Mouse (Mus musculus) adrenal gland (tissue): ENCODE results near the gene Rbfox2.

Experiments used
- intact Hi-C: fragments of 180-260 bp; cut with DNase I; formaldehyde crosslinking; loops from one replicate; pipeline ENCODE4 v1.15.1; 2025
- long read RNA-seq, 2 experiments: library from polyadenylated mRNA; unstranded; transcript quantifications; one replicate each; pipeline ENCODE4 v2.0.0; 2020; ENCODE audit warnings: borderline replicate concordance in 1 of 2; ENCODE audit not compliant: insufficient replicate concordance in 1 of 2

The Rbfox2 gene
- long read RNA-seq, experiment 1, full-length matches to known transcripts: 1 of 10 reads
- long read RNA-seq, experiment 1, partial matches to known transcripts: 0 of 10 reads
- long read RNA-seq, experiment 1, other reads (novel, unspliced or antisense): 9 of 10 reads
- long read RNA-seq, experiment 2, partial matches to known transcripts: 2 of 11 reads
- long read RNA-seq, experiment 2, other reads (novel, unspliced or antisense): 8 of 11 reads

DNA sequence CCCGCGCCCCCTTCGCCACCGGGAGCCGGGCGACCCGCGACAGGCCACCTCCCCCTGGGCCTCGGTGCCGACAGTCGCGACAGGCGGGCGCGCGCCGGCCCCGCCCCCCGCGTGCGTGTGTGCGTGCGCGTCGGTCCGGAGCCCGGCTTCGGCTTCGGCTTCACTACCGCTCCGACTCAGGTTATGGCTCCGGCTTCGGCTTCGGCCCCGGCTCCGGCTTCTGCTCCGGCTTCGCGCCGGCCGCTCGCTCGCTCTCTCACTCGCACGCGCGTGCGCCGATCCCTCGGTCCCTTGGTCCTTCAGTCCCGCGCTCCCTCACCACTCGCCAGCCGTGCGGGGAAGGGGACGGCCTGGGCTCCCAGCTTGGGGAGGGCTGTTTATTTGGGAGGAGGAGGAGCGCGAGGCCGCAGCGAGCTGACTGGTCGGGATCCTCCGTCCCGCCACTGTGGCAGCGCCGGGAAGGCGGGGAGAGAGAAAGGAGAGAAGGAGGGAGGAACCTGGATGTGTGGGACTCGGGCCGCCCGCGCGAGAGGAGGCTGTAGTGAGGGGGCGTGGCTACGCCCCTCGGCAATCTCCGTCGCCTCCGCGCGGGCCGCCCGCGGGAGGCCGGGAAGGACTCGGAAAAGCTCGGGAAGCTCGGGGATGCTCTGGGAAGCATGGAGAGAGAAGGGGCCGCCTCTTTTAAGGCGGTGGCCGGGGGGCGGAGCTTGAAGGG lies at the start of gene Rbfox2:
Rbfox2 (minus strand) TSS at position 458 of the 715 bp plus-strand sequence.
- intact Hi-C loops: no loop called here

GRCm38 (mm10) chr15:77356248-77356810 lies 49.5 kb upstream of the Rbfox2 start:
- intact Hi-C loops: no loop called here

- intact Hi-C loops: no loop called here
These were observed 48.2 kb upstream of the Rbfox2 start for GRCm38 (mm10) chr15:77354848-77355551.

DNA sequence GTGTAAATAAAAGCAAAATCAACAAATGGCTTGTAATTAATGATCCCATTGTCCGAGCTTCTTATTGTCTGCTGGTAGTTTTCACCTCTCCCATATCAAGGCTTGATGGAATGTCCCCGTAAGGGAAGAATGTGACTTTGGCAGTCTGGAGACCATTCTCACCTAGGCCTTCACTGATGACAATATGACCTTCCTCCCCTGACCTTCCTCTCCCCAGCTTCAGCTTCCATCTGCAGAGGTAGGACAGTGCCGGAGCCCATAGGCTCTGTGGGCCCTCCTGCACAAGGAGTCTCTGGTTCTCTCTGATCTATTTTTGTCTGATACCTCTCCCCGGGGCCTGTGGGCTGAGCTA lies 47.7 kb upstream of the Rbfox2 start:
- intact Hi-C loops: no loop called here

GRCm38 (mm10) chr15:77353764-77354163 lies 47.0 kb upstream of the Rbfox2 start:
- intact Hi-C loops: no loop called here

DNA sequence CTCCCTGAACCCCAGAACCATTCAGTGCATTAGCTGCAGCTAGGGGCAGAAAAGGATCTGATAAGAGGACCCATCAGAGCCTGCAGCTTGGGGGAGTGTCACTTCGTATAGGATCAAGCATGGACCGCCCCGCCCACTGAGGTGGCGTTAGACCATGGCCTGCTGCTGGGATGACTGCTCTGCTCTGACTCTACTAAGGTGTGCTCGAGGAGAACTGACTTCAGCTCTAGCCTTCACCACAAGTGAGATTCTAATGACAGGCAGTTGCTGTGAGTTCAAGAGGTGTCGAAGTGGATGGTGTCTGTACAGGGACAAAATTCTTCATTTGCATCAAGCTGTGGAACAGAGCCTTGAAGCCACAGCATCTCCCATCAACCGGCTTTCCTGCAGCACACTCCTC lies 46.1 kb upstream of the Rbfox2 start:
- intact Hi-C loops: no loop called here

DNA sequence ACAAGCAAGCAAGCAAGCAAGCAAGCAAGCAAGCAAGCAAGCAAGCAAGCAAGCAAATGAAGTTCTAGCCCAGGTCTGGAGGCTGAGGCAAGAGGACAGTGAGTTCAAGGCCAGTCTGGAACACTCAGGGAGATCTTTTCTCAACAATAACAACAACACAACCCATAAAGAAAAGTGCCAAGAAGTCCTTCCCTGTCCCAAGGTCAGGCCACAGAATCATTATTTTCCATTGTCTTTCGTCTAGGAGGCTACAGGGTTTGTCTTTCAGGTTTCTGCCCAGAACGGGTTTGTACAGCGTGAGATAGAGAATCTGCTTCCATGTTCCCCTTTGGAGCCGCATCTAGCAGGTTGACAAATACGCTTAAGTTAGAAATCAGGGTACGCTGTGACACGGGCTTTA lies 43.3 kb upstream of the Rbfox2 start:
- intact Hi-C loops: no loop called here

GRCm38 (mm10) chr15:77348146-77348545 lies 41.3 kb upstream of the Rbfox2 start:
- intact Hi-C loops: no loop called here

GRCm38 (mm10) chr15:77344127-77345125 lies 37.6 kb upstream of the Rbfox2 start:
- intact Hi-C loops: no loop called here

DNA sequence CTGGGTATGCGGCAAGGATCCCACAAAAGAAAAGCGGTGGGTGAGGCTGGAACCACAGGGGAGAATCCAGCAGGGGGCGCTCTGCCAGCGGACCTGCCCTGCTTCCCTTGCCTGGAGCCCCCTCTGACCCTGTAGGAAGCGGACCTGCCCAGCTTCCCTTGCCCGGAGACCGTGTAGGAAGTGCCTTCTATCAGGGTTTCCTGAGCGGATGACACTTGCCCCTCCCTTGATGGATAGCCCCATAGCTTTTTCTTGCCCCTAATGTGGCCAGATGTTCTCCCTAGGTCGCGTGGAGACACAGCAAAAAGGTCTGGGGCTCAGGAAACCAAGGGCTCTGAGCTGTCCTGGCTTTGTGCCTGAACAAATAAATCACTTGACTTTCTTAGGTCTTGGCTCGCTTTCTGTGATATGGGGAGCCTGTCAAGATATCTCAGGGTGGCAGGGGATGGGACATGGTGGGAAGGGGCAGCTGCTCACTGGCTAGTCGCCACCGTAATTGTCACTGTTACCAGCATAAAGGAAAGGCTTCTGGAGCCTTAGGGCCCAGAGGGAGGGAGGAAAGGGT lies 36.8 kb upstream of the Rbfox2 start:
- intact Hi-C loops: no loop called here

DNA sequence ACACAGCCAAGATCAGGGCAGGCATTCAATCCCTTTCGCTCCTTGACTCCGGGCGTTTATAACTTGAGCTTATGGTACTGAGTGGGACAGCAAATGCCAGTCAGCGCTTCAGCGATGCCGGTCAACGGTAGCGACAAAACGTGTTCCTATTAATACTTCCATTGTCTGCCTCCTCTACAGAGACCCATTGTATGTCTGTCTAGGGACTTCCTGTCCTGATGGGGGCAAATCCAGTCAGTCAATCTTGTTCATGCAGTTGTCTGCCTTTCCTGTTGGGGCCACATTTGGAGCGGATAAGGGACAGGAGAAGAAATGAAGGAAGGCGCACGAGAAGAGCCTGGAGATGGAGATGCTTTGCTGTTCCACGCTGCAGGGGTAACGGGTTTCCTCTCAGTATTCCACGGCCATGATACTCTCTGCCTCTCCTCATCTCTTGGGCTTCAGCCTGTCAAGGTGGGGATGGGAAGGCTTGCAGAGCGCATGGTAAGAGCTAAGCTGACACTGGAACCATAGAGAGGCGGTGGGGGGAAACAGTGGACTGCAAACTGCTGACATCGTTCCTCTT lies 36.2 kb upstream of the Rbfox2 start:
- intact Hi-C loops: no loop called here

DNA sequence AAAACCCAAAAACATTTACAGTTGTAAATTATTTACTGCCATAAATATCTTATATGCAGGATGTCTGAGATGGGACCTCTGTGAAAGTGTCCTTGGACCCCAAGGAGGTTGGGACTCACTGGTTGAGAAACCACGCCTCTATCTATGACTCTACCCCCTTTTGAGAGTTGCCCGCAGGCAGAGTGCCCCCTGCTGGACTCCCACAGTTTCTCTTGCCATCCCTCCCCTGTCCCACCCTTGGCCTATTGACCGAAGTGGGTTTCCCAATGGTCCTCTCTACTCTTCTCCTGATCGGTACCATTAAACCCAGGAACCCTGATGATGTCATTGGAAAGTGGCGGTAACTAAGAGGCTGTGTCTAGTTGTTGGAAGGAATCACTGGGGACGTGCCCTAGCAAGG lies 35.2 kb upstream of the Rbfox2 start:
- intact Hi-C loops: no loop called here

DNA sequence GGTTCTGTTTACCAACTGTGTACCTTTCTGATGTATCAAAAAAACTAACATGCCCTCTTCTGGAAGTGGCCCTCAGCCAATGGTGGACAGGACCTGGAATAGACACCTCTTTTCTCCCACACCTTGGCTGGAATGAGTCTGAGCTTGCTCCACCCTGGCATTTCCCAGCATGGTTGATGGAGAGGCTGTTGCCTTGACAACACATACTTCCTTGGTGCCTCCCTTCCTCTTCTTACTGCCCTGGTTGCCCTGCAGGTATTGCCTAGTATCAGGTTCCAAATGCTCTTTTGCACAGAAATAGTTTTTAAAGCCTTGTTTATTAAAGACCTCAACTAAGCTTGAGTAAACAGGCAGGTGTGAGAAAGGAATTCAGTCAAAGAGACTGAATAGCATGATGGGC lies 33.8 kb upstream of the Rbfox2 start:
- intact Hi-C loops: no loop called here

DNA sequence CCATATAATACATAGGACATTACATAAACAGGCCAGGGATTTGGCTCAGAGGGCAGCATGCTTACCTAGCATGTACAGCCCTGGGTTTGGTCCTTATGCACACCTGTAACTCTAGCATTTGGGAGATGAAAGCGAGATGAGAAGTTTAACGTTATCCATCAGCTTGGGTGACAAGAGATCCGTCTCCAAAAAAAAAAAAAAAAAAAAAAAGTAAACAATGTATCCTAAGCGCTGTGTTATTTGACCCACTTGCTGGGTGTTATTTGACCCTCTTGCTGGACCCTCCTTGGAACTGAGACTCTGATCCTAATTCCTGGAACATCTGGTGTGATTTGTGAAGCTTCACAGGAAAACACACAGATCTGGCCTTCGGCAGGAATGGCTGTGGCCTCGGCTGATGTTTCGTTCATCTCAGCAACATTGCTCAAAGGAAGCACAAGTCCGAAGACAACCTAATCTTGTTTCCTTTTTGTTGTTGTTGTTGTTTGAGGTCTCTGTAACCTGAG lies 32.2 kb upstream of the Rbfox2 start:
- intact Hi-C loops: loop anchor here (5.0 to 10.0 kb wide), 2 partner anchors 64 to 112 kb away; no protein-coding TSS in a partner anchor

GRCm38 (mm10) chr15:77338451-77338850 lies 31.6 kb upstream of the Rbfox2 start:
- intact Hi-C loops: loop anchor here (5.0 to 10.0 kb wide), 2 partner anchors 64 to 111 kb away; no protein-coding TSS in a partner anchor

DNA sequence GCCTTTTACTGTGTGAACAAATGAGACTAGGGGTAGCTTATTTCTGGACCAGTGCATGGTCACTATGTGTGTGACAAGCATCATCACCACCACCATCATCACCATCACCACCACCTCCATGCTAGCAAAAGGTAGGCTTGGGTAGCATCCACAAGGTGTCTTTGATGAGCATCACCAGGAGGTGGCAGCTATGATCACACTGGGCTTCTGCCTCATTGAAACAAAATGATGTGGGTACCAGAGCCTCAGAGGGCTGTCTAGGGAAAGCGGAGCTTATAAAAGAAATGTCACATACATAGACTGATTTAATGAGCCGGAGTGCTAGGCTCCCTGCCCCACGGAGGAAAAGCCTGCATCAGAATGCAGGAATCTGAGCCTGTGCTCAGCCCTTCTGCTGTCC lies 31.1 kb upstream of the Rbfox2 start:
- intact Hi-C loops: loop anchor here (5.0 to 10.0 kb wide), 2 partner anchors 63 to 111 kb away; no protein-coding TSS in a partner anchor

DNA sequence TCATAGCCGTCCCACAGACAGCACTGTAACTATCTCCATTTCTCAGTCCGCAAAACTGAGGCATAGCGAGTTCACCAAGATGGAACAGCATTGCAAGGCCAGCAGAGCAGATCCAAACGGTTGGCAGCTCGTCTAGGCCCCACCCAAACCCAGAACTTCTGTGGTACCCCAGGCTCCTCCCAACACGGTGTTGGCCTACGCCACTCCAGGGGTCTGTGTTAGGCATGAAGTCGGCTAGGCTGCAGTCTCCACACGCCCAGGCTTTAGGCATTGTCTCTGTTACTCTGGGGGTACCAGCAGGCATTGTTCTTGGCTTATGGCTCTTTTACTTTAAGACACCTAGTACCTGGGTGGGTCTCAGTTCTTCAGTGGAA lies 30.2 kb upstream of the Rbfox2 start:
- intact Hi-C loops: loop anchor here (5.0 to 10.0 kb wide), 2 partner anchors 62 to 110 kb away; no protein-coding TSS in a partner anchor

DNA sequence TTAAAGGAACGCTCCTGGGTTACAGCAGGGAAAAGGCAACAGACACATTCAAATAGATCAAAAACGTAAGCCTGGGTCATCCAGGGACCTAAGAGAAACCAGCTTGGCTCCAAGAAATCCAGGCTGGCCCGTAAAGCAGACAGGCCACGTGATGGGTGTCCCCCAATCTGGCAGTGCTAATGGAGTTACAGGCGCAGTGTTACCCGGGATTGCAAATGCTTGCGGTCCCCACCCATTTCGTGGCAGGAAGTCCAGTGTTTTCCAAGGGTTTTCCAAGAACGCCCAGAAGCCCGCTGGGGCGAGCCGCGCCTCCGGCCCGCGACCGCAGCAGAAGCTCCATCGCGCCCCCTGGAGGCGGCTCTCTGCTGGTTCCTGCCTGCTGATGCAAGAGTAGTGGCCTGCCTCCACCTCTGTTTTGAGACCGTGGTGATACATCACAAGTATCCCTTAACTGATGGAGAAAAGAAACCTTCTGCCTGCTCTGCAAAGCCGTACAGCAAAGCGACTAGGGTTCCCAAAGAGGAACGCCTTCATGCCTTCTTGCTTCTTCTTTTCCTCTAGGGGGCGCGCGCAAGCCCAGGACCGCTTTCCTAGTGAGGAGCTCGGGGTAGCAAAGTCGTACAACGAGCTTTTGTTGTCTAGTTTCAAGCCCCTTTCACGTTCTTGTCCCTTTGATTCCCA lies 29.6 kb upstream of the Rbfox2 start:
- intact Hi-C loops: loop anchor here (5.0 to 10.0 kb wide), 2 partner anchors 62 to 109 kb away; no protein-coding TSS in a partner anchor

GRCm38 (mm10) chr15:77335185-77335584 lies 28.4 kb upstream of the Rbfox2 start:
- intact Hi-C loops: loop anchor here (5.0 to 10.0 kb wide), 2 partner anchors 60 to 108 kb away; no protein-coding TSS in a partner anchor
